Mouse (Mus musculus) limb, embryonic 14.5 days (tissue): ENCODE measurements at regions not wholly inside any gene's neighbourhood (a gene's known extent, or its start where the extent isn't known, plus 50 kb on each side); places are given as distances from the start of the nearest gene placed in this dataset.

ENCODE experiments used
- ATAC-seq: fragments of 200-750 bp; cut with Nextera tagmentation; 2 replicates; pipeline ENCODE4 v1.8.0; 2017; ENCODE audit warnings: low read depth, moderate number of reproducible peaks, moderate TSS enrichment; ENCODE audit not compliant: low FRiP score
- DNase-seq: peaks from one replicate; pipeline ENCODE4 v3.0.0-alpha.2; 2015; ENCODE audit warnings: low spot score
- H3K27ac ChIP-seq: fragments of 300-500 bp; sonication (generic); replicated peaks from 2 replicates; pipeline ENCODE4 v1.5.1; 2014; ENCODE audit warnings: low read depth, mild to moderate bottlenecking, low read length, moderate library complexity, mixed read lengths
- H3K27me3 ChIP-seq: fragments of 300-500 bp; sonication (generic); 2 replicates; pipeline ENCODE4 v1.6.1; 2014; ENCODE audit warnings: low read length, mixed read lengths; ENCODE audit not compliant: control insufficient read depth, insufficient read depth
- H3K36me3 ChIP-seq: fragments of 300-500 bp; sonication (generic); 2 replicates; pipeline ENCODE4 v1.6.1; 2014; ENCODE audit warnings: mild to moderate bottlenecking, low read length, moderate library complexity, mixed read lengths; ENCODE audit not compliant: control insufficient read depth, insufficient read depth
- H3K4me1 ChIP-seq: fragments of 300-500 bp; sonication (generic); 2 replicates; pipeline ENCODE4 v1.6.1; 2014; ENCODE audit warnings: antibody characterized with exemption, low read length, mixed read lengths; ENCODE audit not compliant: control insufficient read depth, insufficient read depth
- H3K4me2 ChIP-seq: fragments of 300-500 bp; sonication (generic); replicated peaks from 2 replicates; pipeline ENCODE4 v1.6.1; 2014; ENCODE audit warnings: low read depth, mild to moderate bottlenecking, low read length, moderate library complexity; ENCODE audit not compliant: severe bottlenecking
- H3K4me3 ChIP-seq: fragments of 300-500 bp; sonication (generic); replicated peaks from 2 replicates; pipeline ENCODE4 v1.5.1; 2014; ENCODE audit warnings: low read length
- H3K9ac ChIP-seq: fragments of 300-500 bp; sonication (generic); 2 replicates; pipeline ENCODE4 v1.6.1; 2014; ENCODE audit warnings: mild to moderate bottlenecking, low read depth, low read length, moderate library complexity; ENCODE audit not compliant: severe bottlenecking
- H3K9me3 ChIP-seq: fragments of 300-500 bp; sonication (generic); 2 replicates; pipeline ENCODE4 v1.6.1; 2016; ENCODE audit warnings: low read length; ENCODE audit not compliant: control insufficient read depth
- POLR2A ChIP-seq: fragments of 200-500 bp; IDR thresholded peaks from 2 replicates; pipeline ENCODE4 v1.8.0; 2012; ENCODE audit warnings: inconsistent platforms, mild to moderate bottlenecking, moderate library complexity, borderline replicate concordance; ENCODE audit not compliant: insufficient read depth, insufficient read length; ENCODE audit errors: extremely low read depth
- WGBS: fragments of 180-500 bp; shearing (Covaris S2); extraction: QIAGEN DNeasy Blood & Tissue Kit; methylation state at CpG from one replicate; pipeline ENCODE4 v1.1.7; 2014; 5-methylcytosine and 5-hydroxymethylcytosine counted together

GRCm38 (mm10) chr4:33659766-33660165 is 264.6 kb upstream of the Cnr1 start:
- DNase-seq, result no peak
- H3K36me3 ChIP-seq, result no peaks in the 10 kb centered on the region
- no peak overlapping the region for H3K27ac ChIP-seq
- H3K4me1 ChIP-seq, result peaks cover 7% of the 10 kb centered on the region; the same call in 1 of the 2 replicates
- 89% methylated on average over 14 of the region's 14 CpGs for WGBS
- no peak overlapping the region for H3K4me2 ChIP-seq
- no peak overlapping the region for H3K4me3 ChIP-seq
- no peaks in the 10 kb centered on the region for H3K27me3 ChIP-seq
- H3K9ac ChIP-seq, result no peak overlapping the region
- H3K9me3 ChIP-seq, result no peaks in the 10 kb centered on the region
- no peak for ATAC-seq
- no peak for TF ChIP-seq POLR2A

GRCm38 (mm10) chr4:33660553-33660952 is 263.8 kb upstream of the Cnr1 start:
- no peak for TF ChIP-seq POLR2A
- DNase-seq, result no peak
- Histone ChIP-seq H3K4me2 (no peak overlapping the region), H3K4me1 (peaks cover 7% of the 10 kb centered on the region; the same call in 1 of the 2 replicates), H3K9me3 (no peaks in the 10 kb centered on the region), H3K27me3 (no peaks in the 10 kb centered on the region), H3K9ac (no peak overlapping the region), H3K4me3 (no peak overlapping the region), H3K36me3 (no peaks in the 10 kb centered on the region), H3K27ac (no peak overlapping the region)
- 52% methylated on average over 5 of the region's 5 CpGs for WGBS
- ATAC-seq, result no peak

- no peak for TF ChIP-seq POLR2A
- Histone ChIP-seq H3K9me3 (no peaks in the 10 kb centered on the region), H3K27ac (no peak overlapping the region), H3K36me3 (no peaks in the 10 kb centered on the region), H3K4me1 (peaks cover 7% of the 10 kb centered on the region; the same call in 1 of the 2 replicates), H3K27me3 (no peaks in the 10 kb centered on the region), H3K4me3 (no peak overlapping the region), H3K9ac (no peak overlapping the region), H3K4me2 (no peak overlapping the region)
- 91% methylated on average over 3 of the region's 3 CpGs for WGBS
- DNase-seq (no peak), ATAC-seq (no peak)
Measured at GRCm38 (mm10) chr4:33661862-33662261, 262.5 kb upstream of the Cnr1 start.

GRCm38 (mm10) chr4:33662965-33663364 is 261.4 kb upstream of the Cnr1 start:
- no peak for TF ChIP-seq POLR2A
- 61% methylated on average over 11 of the region's 11 CpGs for WGBS
- Histone ChIP-seq H3K4me3 (no peak overlapping the region), H3K27ac (no peak overlapping the region), H3K4me1 (peaks cover 12% of the 10 kb centered on the region; the same call in 1 of the 2 replicates), H3K36me3 (no peaks in the 10 kb centered on the region), H3K9ac (no peak overlapping the region), H3K9me3 (no peaks in the 10 kb centered on the region), H3K27me3 (no peaks in the 10 kb centered on the region), H3K4me2 (no peak overlapping the region)
- no peak for DNase-seq
- ATAC-seq, result no peak

GRCm38 (mm10) chr4:33663616-33664473 is 260.5 kb upstream of the Cnr1 start:
- no peak overlapping the region for H3K27ac ChIP-seq
- ATAC-seq, result no peak
- no peaks in the 10 kb centered on the region for H3K36me3 ChIP-seq
- no peak overlapping the region for H3K9ac ChIP-seq
- no peak for TF ChIP-seq POLR2A
- no peaks in the 10 kb centered on the region for H3K9me3 ChIP-seq
- peaks cover 12% of the 10 kb centered on the region; the same call in 1 of the 2 replicates for H3K4me1 ChIP-seq
- DNase-seq, result no peak
- no peak overlapping the region for H3K4me2 ChIP-seq
- 53% methylated on average over 11 of the region's 11 CpGs for WGBS
- no peaks in the 10 kb centered on the region for H3K27me3 ChIP-seq
- no peak overlapping the region for H3K4me3 ChIP-seq
